Comparison of ENCODE assay signal across 25 mouse cellular contexts in the genomic region with DNA sequence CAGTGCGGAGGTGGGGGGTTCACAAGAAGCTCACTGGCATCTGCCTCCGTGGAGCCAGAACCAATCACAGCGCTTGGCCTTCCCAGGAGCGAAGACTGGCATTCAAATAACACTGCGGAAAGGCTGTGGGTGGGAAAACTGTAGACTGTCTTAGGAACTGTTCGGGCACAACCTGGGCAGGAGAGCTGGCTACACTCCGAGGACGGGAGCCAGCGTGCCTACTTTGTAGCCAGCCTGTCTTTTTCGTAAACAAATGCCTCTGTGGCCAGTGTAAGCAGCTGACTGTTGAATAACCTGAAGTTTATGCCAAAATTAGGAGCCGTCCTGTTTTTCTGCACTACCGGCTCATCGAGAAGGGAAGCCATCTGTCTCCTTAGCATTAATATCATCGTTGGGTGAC.
DNase-seq lines count a peak whose midpoint lies in the region; TF ChIP-seq lines count a peak whose summit lies in the region.
"Had no signal": no experiment of that assay in that cellular context is flagged by ENCODE, and none has a peak within 500 bp of the region (broad histone marks: within the 10 kb centered on the region; RNA-seq: fewer than 3 reads in every experiment).

No protein-coding gene starts in this region.

- no peak overlapping the region for H3K4me3 ChIP-seq in layer of hippocampus, adult 2 months
- H3K4me3 ChIP-seq: embryonic facial prominence, embryonic 12.5 days; forebrain, embryonic 10.5 days; forebrain, embryonic 15.5 days; heart, adult 2 months; heart, embryonic 12.5 days; limb, embryonic 13.5 days; liver, embryonic 12.5 days; megakaryocyte, embryonic 14.5 days; midbrain, embryonic 12.5 days; neural tube, embryonic 13.5 days had no signal

- TF ChIP-seq CTCF in layer of hippocampus, adult 2 months (conservative IDR thresholded peaks at IDR 0.05), result no peak

- peak in 1 of 2 experiments; percentile 35 for DNase-seq in layer of hippocampus, adult 2 months (ENCODE audit: low spot score in 2 of 2)
- no peak for DNase-seq in layer of hippocampus, postnatal 10 days (ENCODE audit: low spot score in 2 of 2)
- peak; percentile 46 to 50 for DNase-seq in cerebellum, adult 18-20 months
- peak; percentile 45 to 60 for DNase-seq in cerebellum, postnatal 10 days
- DNase-seq in gonadal fat pad, adult 2 months (ENCODE audit: low read depth), result peak; percentile 26
- no peak for DNase-seq in T-cell, adult 2 months (ENCODE audit: low spot score)
- no peak for DNase-seq in thymus, postnatal 0 days (ENCODE audit: low spot score)
- DNase-seq in spleen, postnatal 36 days (ENCODE audit: low spot score in 2 of 2), result no peak
- DNase-seq: adrenal gland, postnatal 25 days; gastrocnemius, postnatal 10 days; heart, adult 2 months; kidney, adult 11 months; kidney, postnatal 14 days; lung, adult 18-20 months; lung, postnatal 4 days had no signal

- peak overlapping the region; percentile 71 for H3K27ac ChIP-seq in layer of hippocampus, adult 2 months
- H3K27ac ChIP-seq: embryonic facial prominence, embryonic 12.5 days; forebrain, embryonic 10.5 days; forebrain, embryonic 15.5 days; heart, adult 2 months; hindbrain, embryonic 14.5 days; limb, embryonic 13.5 days; liver, embryonic 12.5 days; midbrain, embryonic 12.5 days; neural tube, embryonic 13.5 days had no signal

Comparison
In these comparisons a context has a peak if more than half of its experiments do, and no peak if none do; other contexts are left out.
1. DNase-seq: peak in cerebellum, adult 18-20 months (2 of 2), cerebellum, postnatal 10 days (2 of 2) and gonadal fat pad, adult 2 months (single experiment); none in layer of hippocampus, postnatal 10 days (0 of 2), T-cell, adult 2 months (single experiment), thymus, postnatal 0 days (single experiment) and spleen, postnatal 36 days (0 of 2).